Mouse (Mus musculus) megakaryocyte, embryonic 14.5 days (primary cell): ENCODE data around the gene Cdc42bpb.

Experiments
- FLI1 ChIP-seq: IDR thresholded peaks from 2 replicates; pipeline ENCODE4 v1.6.1; 2012; ENCODE audit warnings: low read length, inconsistent platforms, mixed read lengths
- GATA1 ChIP-seq: IDR thresholded peaks from 3 replicates; pipeline ENCODE4 v1.6.1; 2012; ENCODE audit warnings: mixed read lengths, low read length, inconsistent platforms, borderline replicate concordance

DNA sequence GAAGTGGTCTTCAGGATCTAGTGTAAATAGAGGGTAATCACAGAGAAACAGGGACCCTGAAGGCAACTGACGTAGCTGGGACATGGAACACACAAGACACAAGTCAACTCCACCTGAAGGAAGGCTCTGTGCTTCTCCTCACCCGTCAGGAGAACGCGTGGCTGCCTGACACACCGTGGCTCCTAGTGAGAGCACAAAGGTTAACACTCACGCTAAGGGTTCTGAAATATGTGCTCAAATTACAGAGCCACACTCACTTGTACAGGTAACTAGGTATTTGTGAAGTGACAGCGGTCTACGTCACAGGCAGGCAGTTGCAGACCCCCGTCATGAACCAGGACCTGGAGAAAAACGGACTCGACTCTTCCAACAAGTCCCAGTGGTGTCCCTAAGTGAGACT, 24.5 kb downstream of the Cdc42bpb start:
- TF ChIP-seq GATA1 (no peak), FLI1 (no peak)
